Mouse (Mus musculus) B cell, adult 2 months (primary cell): ENCODE results near the gene Xlr3b.
"Not testable (repeated sequence)": the region's sequence is repeated elsewhere in the genome, so short reads cannot be mapped to it uniquely, and the experiment has no call there.

ENCODE experiments used
- DNase-seq, 2 experiments: peaks; one replicate each; pipeline ENCODE4 v3.0.0; 2022

Xlr3b gene

DNA sequence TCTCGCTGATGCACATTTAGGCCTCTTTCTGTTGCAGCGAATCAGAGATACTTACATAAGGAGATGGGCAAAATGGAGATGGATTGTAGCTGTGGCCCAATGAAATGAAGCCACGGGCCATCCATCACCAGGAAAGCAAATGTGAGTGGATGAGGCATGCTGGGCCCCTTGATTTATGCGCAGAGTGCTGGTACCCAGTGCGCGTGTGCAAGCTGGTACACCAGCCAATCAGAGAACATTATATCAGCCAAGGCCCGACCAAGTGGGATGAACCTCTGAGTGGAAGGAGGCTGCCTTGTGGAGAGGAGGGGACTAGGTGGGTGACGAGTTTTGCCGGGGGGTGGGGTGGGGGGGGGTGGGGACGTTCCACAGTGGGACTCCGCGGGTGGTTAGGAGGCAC, at the start of gene Xlr3b:
Gene Xlr3b (plus strand): TSS at position 274 of the 400 bp plus-strand sequence.
- DNase-seq, result not testable (repeated sequence)

GRCm38 (mm10) chrX:73143218-73143618, 48.8 kb upstream of the Xlr3b start:
- DNase-seq, result not testable (repeated sequence)

DNA sequence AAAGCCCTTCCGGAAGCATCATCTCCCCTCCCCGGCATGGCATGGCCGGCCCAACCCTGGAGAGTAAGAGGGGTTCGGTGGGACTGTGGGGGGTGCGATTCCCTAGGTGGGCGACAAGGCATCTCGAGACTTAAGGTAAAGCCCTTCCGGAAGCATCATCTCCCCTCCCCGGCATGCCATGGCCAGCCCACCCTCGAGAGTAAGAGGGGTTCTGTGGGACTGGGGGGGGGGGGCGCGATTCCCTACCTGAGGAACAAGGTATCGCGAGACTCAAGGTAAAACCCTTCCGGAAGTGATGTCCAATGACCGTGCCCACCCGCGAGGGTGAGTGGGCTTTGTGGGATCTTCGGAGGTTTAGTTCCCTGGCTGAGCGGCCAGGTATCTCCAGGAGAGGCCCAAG, 43.5 kb upstream of the Xlr3b start, which contains the start of gene Xlr5b:
Gene Xlr5b (plus strand): TSS at position 301 of the 400 bp plus-strand sequence.
- not testable (repeated sequence) for DNase-seq

DNA sequence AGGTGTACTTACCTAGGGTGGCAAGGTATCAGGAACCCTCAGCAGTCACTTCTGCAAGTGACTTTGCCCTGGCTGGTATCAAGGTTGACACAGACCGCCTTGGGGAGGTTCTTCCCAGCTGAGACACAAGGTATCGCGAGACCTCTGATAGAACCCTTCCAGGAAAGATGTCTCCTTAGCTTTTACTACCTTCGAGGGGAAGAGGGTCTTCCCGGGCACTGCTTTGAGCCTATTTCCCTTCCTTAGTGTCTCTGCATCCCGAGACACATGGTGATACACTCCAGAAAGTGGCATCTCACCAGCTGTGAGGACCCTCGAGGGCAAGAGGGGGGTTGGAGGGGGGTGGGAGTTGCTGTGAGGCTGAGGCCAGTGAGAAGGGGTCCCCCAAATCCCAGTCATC, 42.7 kb upstream of the Xlr3b start, which contains the start of gene DXBay18:
Gene DXBay18 (minus strand): TSS at position 101 of the 400 bp plus-strand sequence.
- DNase-seq, result not testable (repeated sequence)

- not testable (repeated sequence) for DNase-seq
Measured at GRCm38 (mm10) chrX:73176889-73177288, 15.1 kb upstream of the Xlr3b start, which contains the start of gene Spin2d. TSS of gene Spin2d (minus strand) at chrX:73176989.

- peak in 1 of 2 experiments; percentile 10 for DNase-seq
Measured at GRCm38 (mm10) chrX:73213819-73214564, 22.0 kb downstream of the Xlr3b start, which contains the start of gene Xlr4b. TSS of gene Xlr4b (plus strand) at chrX:73214333.

GRCm38 (mm10) chrX:73225365-73225764, 33.4 kb downstream of the Xlr3b start:
- no peak for DNase-seq

- peak; percentile 81 to 83 for DNase-seq
Measured at GRCm38 (mm10) chrX:73227914-73228605, 36.1 kb downstream of the Xlr3b start, which contains the start of gene F8a. TSS of gene F8a (plus strand) at chrX:73228291.

DNA sequence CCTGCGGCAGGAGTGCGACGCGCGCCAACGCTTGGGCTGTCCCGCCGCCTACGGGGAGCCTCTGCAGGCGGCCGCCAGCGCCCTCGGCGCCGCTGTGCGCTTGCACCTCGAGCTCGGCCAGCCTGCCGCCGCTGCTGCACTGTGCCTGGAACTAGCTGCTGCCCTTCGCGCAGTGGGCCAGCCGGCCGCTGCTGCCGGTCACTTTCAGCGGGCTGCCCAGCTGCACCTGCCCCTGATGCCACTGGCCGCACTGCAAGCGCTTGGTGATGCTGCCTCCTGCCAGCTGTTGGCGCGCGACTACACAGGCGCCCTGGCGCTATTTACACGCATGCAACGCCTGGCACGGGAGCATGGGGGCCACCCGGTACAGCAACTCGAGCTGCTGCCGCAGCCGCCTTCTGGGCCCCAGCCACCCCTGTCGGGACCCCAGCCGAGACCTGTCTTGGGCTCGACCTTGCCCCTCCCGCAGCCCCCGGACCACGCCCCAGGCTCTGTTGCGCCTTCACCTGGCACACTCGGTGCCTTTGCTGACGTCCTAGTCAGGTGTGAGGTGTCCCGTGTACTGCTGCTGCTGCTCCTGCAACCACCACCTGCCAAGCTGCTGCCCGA, 36.7 kb downstream of the Xlr3b start:
- DNase-seq, result peak; percentile 69 to 70

DNA sequence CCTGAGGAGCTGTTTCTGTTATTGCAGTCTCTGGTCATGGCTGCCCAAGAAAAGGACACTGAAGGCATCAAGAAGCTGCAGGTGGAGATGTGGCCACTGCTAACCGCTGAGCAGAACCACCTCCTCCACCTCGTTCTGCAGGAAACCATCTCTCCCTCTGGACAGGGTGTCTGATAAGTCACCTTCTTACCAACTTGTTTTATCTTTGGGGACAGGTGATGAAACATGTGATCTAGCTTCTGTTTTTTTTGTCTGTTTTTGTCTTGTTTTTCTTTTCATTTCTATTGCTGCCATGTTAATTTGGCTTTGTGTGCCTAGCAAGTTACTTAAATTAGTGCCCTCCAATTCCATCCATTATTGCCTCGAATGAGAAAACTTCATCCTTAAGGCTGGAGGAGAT, 37.3 kb downstream of the Xlr3b start:
- no peak for DNase-seq

GRCm38 (mm10) chrX:73242821-73243325, 50.9 kb downstream of the Xlr3b start, which contains the start of gene Xlr4c:
TSS of gene Xlr4c (minus strand) at chrX:73243130.
- DNase-seq, result not testable (repeated sequence)
